Mouse (Mus musculus) thymus, adult 2 months (tissue): ENCODE results near the gene Ldah.

Experiments
- CTCF ChIP-seq: fragments of 200-500 bp; IDR thresholded peaks from 2 replicates; pipeline ENCODE4 v1.5.1; 2012; ENCODE audit warnings: mild to moderate bottlenecking, control low read depth, low read length, moderate library complexity, borderline replicate concordance; ENCODE audit not compliant: control insufficient read depth, poor library complexity, insufficient read depth; ENCODE audit errors: extremely low read depth
- POLR2A ChIP-seq: fragments of 200-500 bp; IDR thresholded peaks from 2 replicates; pipeline ENCODE4 v1.6.1; 2012; ENCODE audit warnings: mild to moderate bottlenecking, low read length, control low read depth, moderate library complexity; ENCODE audit not compliant: control insufficient read depth, poor library complexity, insufficient read depth; ENCODE audit errors: extremely low read depth

- no peak for TF ChIP-seq POLR2A
- no peak for TF ChIP-seq CTCF
Measured at GRCm38 (mm10) chr12:8300521-8300920, 92.6 kb downstream of the Ldah start.
